Mouse (Mus musculus) hindbrain, postnatal 0 days (tissue): ENCODE data around the gene Disc1. TPM values are rescaled to one million over a fixed set of nuclear protein-coding genes. Genes with fewer than 3 reads are reported as not detected.

Source experiments
- ATAC-seq: fragments of 200-750 bp; cut with Nextera tagmentation; 2 replicates; pipeline ENCODE4 v1.8.0; 2017; ENCODE audit warnings: mild to moderate bottlenecking, moderate TSS enrichment, moderate library complexity
- DNase-seq: peaks from one replicate; pipeline ENCODE4 v3.0.0-alpha.2; 2015; ENCODE audit warnings: low spot score
- H3K27ac ChIP-seq: fragments of 300-500 bp; sonication (generic); 2 replicates; pipeline ENCODE4 v1.5.1; 2014; ENCODE audit warnings: mild to moderate bottlenecking
- H3K27me3 ChIP-seq: fragments of 300-500 bp; sonication (generic); 2 replicates; pipeline ENCODE4 v1.6.1; 2014; ENCODE audit warnings: low read length, mixed read lengths; ENCODE audit not compliant: insufficient read depth
- H3K36me3 ChIP-seq: fragments of 300-500 bp; sonication (generic); 2 replicates; pipeline ENCODE4 v1.6.1; 2014; ENCODE audit warnings: low read length, mixed read lengths; ENCODE audit not compliant: insufficient read depth
- H3K4me1 ChIP-seq: fragments of 300-500 bp; sonication (generic); 2 replicates; pipeline ENCODE4 v1.6.1; 2014; ENCODE audit warnings: antibody characterized with exemption, low read length, mixed read lengths; ENCODE audit not compliant: insufficient read depth
- H3K4me2 ChIP-seq: fragments of 300-500 bp; sonication (generic); 2 replicates; pipeline ENCODE4 v1.6.1; 2014; ENCODE audit warnings: low read depth, mild to moderate bottlenecking, low read length, moderate library complexity, mixed read lengths
- H3K4me3 ChIP-seq: fragments of 300-500 bp; sonication (generic); 2 replicates; pipeline ENCODE4 v1.5.1; 2014; ENCODE audit warnings: low read length
- H3K9ac ChIP-seq: fragments of 300-500 bp; sonication (generic); replicated peaks from 2 replicates; pipeline ENCODE4 v1.6.1; 2014; ENCODE audit warnings: mild to moderate bottlenecking, low read length, moderate library complexity, mixed read lengths
- H3K9me3 ChIP-seq: fragments of 300-500 bp; sonication (generic); 2 replicates; pipeline ENCODE4 v1.6.1; 2016; ENCODE audit warnings: low read length, mixed read lengths
- CTCF ChIP-seq: IDR thresholded peaks from 2 replicates; pipeline ENCODE4 v1.5.1; 2016; ENCODE audit warnings: antibody characterized with exemption, control low read depth, low read depth
- WGBS: fragments of 180-500 bp; shearing (Covaris S2); extraction: QIAGEN DNeasy Blood & Tissue Kit; methylation state at CpG from one replicate; pipeline ENCODE4 v1.1.7; 2014; 5-methylcytosine and 5-hydroxymethylcytosine counted together
- polyA plus RNA-seq: library from polyadenylated mRNA; unstranded; fragments of >200 nt; fragmentation: Nextera tagmentation; extraction: Ambion mirVana; gene quantifications from 2 replicates; pipeline ENCODE4 v1.2.1, GENCODE M21; 2015
- total RNA-seq: library from RNA; depleted of rRNA; stranded (reverse); fragments of >200 nt; gene quantifications from 2 replicates; pipeline ENCODE4 v1.2.3, GENCODE M21; 2014; rRNA removed

Disc1 gene
- total RNA-seq (7.1 and 10.7 TPM in 2 replicates), polyA plus RNA-seq (2.2 and 2.5 TPM in 2 replicates)

DNA sequence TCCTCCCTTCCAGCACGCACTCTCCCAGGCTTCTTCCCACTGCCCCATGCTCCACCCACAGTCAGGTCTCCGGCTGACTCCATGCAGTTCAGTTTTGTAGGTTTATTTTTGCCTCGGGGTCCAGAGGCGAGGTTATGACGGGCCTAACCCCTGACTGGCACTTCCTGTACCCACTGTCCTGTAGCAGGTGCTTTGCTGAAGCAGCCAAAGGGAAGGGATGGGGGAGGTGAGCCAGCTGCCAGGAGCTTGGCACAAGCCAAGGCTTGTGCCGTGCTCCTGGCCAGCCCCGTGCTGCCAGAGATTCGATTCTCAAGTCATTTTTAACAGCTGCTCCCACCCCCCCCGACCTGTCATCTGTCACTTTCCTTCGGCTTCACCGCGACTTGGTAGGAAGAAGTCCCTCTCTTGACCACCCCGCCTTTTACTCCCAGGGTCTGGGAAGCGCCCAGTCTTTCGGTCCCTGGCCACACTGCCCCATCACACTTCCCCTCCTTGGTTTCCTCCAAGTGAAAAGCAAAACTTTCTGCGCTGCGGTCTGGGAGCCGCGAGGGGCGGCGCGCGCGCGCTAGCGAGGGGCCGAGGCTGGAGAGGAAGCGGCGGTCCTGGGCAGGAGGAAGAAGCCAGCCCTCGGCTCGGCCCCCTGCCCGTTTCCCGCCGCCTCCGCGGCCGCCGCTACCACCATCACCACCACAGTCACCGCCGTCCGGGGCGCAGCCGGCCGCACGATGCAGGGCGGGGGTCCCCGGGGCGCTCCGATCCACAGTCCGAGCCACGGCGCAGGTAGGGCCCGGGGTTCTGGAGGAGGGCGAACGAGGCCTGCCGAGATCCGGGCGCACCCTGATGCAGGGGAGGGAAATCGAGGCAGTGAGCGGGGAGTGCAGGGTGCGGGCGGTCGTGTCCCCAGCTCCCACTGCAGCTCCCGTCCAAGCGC lies at the start of gene Disc1:
Gene Disc1 (plus strand): TSS at position 691 of the 931 bp plus-strand sequence.
- Histone ChIP-seq H3K4me1 (no peaks in the 10 kb centered on the region), H3K27ac (peak within 1 kb of the TSS; percentile 91), H3K27me3 (no peaks in the 10 kb centered on the region), H3K9ac (peak within 1 kb of the TSS; percentile 86), H3K4me2 (peak within 1 kb of the TSS; percentile 86), H3K9me3 (no peaks in the 10 kb centered on the region), H3K4me3 (peak within 1 kb of the TSS; percentile 79), H3K36me3 (no peaks in the 10 kb centered on the region)
- DNase-seq = peak; percentile 76
- 1% methylated on average over 65 of the region's 65 CpGs for WGBS
- ATAC-seq = peak; percentile 72
- no peak for TF ChIP-seq CTCF

DNA sequence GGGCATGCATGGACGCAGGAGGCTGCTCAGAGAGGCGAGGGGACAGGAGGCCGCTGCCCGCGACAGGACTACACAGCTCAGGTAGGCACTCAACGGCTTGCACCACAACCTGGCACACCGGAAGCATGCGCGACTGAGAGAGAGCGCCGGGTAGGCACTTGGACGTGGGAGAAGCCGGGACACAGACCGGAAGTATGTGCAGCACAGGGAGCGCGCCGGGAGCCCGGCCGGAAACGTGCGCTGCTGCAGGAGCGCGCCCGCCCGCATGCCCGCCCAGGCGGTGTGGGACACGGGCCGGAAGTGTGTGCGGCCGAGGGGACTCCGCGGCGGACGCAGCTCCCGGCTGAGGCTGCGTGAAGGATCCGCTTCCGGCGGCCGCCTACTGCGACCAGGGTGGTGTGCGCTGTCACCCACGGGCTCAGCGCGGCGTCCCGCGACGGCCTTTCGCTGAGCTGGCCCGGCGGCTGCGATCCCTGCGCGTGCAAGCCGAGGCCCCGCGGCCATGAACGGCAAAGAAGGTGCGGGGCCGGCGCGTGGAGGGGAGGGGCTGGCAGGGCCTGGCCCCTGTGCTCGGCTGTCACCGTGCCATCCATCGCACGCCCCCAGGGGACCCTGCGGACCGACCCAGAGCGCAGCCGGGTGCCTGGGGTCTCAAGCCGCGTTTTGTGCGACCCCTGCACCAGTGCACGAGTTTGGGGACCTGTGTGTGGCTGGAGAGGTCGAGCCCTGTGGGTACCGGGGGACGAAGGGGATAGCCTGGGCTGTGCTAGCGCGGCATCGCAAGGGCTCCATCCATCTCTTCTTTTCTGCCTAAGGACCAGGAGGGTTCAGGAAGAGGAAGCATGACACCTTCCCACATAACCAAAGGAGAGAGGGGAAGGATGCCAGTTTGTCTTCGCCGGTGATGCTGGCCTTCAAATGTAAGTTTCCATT lies 41.0 kb upstream of the Disc1 start, which contains the start of gene Tsnax:
Gene Tsnax (plus strand): TSS at position 303 of the 933 bp plus-strand sequence.
- WGBS = 2% methylated on average over 84 of the region's 84 CpGs
- Histone ChIP-seq H3K27ac (peak within 1 kb of the TSS; percentile 83), H3K4me1 (no peaks in the 10 kb centered on the region; the same call in 1 of the 2 replicates), H3K36me3 (peaks cover 13% of the 10 kb centered on the region; the same call in 1 of the 2 replicates), H3K9ac (peak within 1 kb of the TSS; percentile 79), H3K4me3 (peak within 1 kb of the TSS; percentile 81), H3K9me3 (no peaks in the 10 kb centered on the region), H3K4me2 (peak within 1 kb of the TSS; percentile 79), H3K27me3 (no peaks in the 10 kb centered on the region)
- peak; percentile 97 for DNase-seq
- no peak for TF ChIP-seq CTCF
- ATAC-seq = peak; percentile 100

DNA sequence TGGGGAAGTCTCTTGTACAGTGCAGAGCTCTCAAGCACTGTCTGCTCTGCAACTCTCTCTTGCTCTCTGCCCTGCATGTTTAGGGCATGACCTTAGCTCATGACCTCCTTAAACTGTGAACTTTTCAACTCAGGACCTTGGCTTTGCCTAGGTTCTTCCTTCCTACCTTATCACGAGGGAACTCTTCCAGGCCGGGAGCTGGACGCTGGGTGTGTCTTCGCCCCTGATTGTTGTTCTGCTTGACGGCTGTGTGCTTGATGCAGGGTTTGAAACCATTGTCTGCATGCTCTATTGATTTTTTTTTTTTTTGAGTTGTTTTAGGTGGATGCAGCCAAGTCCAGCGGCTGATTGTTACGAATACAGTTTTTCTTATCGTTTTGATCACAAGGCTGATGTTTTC lies 29.9 kb upstream of the Disc1 start:
- DNase-seq (no peak), ATAC-seq (no peak)
- TF ChIP-seq CTCF = no peak
- H3K4me1 ChIP-seq = no peaks in the 10 kb centered on the region
- H3K4me2 ChIP-seq = no peak overlapping the region
- no peak overlapping the region for H3K27ac ChIP-seq
- H3K27me3 ChIP-seq = no peaks in the 10 kb centered on the region
- 90% methylated on average over 8 of the region's 8 CpGs for WGBS
- peaks cover 38% of the 10 kb centered on the region for H3K36me3 ChIP-seq
- H3K9ac ChIP-seq = no peak overlapping the region
- H3K4me3 ChIP-seq = no peak overlapping the region
- no peaks in the 10 kb centered on the region for H3K9me3 ChIP-seq

DNA sequence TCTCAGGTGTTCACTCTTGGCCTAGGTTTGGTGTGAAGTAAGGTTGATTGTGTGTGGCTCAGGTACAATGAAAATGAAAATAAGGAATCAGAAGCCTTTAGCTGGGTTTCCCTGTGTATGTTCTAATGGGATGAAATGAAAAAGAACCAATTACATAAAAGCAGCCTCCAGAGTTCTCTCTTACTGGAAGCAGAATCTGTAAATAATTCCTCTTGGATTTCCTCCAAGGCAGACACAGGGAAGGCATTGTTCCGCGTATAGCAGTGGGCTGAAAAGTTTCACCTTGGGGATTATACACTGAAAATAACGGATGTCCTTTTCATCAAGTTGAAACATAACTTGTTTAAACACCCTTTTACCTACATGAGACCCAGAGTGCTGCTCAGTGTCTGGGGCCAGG lies 26.8 kb upstream of the Disc1 start:
- Histone ChIP-seq H3K27me3 (no peaks in the 10 kb centered on the region), H3K9ac (no peak overlapping the region), H3K9me3 (no peaks in the 10 kb centered on the region), H3K27ac (peak overlapping the region; percentile 41; the same call in 1 of the 2 replicates), H3K4me1 (no peaks in the 10 kb centered on the region), H3K36me3 (peaks cover 61% of the 10 kb centered on the region), H3K4me2 (no peak overlapping the region), H3K4me3 (no peak overlapping the region)
- DNase-seq (peak; percentile 52), ATAC-seq (no peak)
- no peak for TF ChIP-seq CTCF
- 23% methylated on average over 3 of the region's 3 CpGs for WGBS

DNA sequence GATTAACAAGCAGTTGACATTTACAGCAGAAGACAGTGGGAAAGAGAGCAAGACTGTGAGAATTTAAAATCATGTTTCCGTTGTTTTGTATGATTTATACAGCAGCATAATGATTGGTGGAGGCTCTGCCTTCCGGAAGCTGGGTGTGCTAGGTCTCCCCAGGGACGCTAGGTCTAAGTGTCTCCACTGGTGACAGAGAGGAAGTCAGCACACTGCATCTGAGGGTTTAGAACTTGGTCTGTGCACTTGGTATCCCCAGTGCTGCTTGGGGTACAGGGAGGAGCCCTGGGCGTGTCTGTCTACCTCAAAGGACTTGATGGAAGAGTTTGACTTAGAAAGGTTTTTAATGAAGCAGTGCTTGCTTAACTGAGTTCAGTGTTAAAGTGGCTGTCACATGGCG lies 25.2 kb upstream of the Disc1 start:
- peaks cover 59% of the 10 kb centered on the region for H3K36me3 ChIP-seq
- WGBS = 89% methylated on average over 5 of the region's 5 CpGs

DNA sequence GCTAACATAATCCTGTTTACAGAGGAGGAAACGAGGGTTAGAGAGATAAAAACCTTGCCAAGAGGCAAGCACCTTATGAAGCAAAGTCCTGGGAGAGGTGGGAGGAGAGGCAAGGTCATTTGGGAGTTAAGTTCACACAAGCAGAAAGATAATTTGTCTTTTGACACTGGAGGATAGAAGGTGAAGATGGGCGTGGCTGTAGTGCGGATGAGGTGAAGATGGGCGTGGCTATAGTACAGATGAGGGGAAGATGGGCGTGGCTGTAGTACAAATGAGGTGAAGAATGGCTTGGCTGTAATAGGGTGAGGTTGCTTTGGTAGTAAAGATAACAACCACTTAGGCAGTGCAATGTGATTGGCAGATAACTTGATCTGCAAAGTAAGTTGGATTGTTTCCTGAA lies 22.7 kb upstream of the Disc1 start:
- Histone ChIP-seq H3K4me2 (no peak overlapping the region), H3K27ac (no peak overlapping the region), H3K4me3 (no peak overlapping the region), H3K27me3 (no peaks in the 10 kb centered on the region), H3K4me1 (no peaks in the 10 kb centered on the region), H3K9ac (no peak overlapping the region), H3K9me3 (no peaks in the 10 kb centered on the region), H3K36me3 (peaks cover 39% of the 10 kb centered on the region)
- DNase-seq (no peak), ATAC-seq (no peak)
- 83% methylated on average over 5 of the region's 5 CpGs for WGBS
- TF ChIP-seq CTCF = no peak

More for the DNA sequence above, 25.2 kb upstream of the Disc1 start:
- Histone ChIP-seq H3K9ac (no peak overlapping the region), H3K27me3 (no peaks in the 10 kb centered on the region), H3K9me3 (no peaks in the 10 kb centered on the region), H3K4me3 (no peak overlapping the region), H3K4me1 (no peaks in the 10 kb centered on the region), H3K4me2 (no peak overlapping the region), H3K27ac (no peak overlapping the region)
- DNase-seq (no peak), ATAC-seq (no peak)
- TF ChIP-seq CTCF = no peak
